Mouse (Mus musculus): ENCODE measurements around the gene Jmjd8. TPM values are rescaled to one million over a fixed set of nuclear protein-coding genes. Genes with fewer than 3 reads are reported as not detected.
"Not testable (repeated sequence)": the region's sequence is repeated elsewhere in the genome, so short reads cannot be mapped to it uniquely, and the experiment has no call there.

Gene Jmjd8
- total RNA-seq, 2 experiments from 2014 or later, result 55.9 to 57.6 TPM

- no peak for DNase-seq (ENCODE audit: low spot score in 2 of 2)
- intact Hi-C loops (cut with DNase I), result loop anchor here (5.0 kb wide), 1 partner anchor 249 kb away; no protein-coding TSS in a partner anchor
These were observed 22.2 kb upstream of the Jmjd8 start for GRCm38 (mm10) chr17:25806507-25806906.

DNA sequence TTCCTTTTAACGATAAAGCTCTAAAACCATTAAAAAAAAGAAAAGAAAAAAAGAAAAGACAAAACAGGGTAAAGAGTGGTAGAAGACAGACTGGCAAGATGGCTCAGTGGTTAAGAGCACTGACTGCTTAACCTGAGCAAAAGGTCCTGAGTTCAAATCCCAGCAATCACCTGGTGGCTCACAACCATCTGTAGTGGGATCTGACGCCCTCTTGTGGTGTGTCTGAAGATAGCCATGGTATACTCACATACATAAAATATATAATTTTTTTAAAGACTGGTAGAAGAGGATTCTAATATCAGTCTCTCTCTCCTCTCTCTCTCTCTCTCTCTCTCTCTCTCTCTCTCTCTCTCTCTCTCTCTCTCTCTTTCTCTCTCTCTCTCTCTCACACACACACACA is 21.2 kb upstream of the Jmjd8 start:
- intact Hi-C loops (cut with DNase I), result loop anchor here (5.0 kb wide), 1 partner anchor 250 kb away; no protein-coding TSS in a partner anchor
- DNase-seq (ENCODE audit: low spot score in 2 of 2), result not testable (repeated sequence)

DNA sequence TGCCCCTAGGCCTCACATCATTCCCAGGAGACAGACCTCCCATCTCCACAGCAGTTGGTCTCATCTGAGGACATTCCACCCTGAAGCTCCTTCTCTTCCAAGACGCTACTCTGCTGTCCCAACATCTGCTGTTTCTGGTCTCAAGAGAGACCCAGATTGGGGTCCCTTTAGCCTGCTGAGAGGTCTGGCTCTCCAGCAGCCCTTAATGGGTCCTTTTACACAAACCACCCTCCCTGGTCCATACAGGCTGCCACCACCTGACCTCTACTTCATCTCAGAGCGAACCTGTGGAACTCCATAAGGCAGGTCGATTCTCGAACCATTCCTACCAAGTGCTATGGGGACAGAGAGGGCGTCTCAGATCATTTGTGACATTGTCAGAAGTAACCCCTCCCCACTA is 20.6 kb upstream of the Jmjd8 start:
- no peak for DNase-seq (ENCODE audit: low spot score in 2 of 2)
- intact Hi-C loops (cut with DNase I), result loop anchor here (5.0 kb wide), 1 partner anchor 251 kb away; no protein-coding TSS in a partner anchor

DNA sequence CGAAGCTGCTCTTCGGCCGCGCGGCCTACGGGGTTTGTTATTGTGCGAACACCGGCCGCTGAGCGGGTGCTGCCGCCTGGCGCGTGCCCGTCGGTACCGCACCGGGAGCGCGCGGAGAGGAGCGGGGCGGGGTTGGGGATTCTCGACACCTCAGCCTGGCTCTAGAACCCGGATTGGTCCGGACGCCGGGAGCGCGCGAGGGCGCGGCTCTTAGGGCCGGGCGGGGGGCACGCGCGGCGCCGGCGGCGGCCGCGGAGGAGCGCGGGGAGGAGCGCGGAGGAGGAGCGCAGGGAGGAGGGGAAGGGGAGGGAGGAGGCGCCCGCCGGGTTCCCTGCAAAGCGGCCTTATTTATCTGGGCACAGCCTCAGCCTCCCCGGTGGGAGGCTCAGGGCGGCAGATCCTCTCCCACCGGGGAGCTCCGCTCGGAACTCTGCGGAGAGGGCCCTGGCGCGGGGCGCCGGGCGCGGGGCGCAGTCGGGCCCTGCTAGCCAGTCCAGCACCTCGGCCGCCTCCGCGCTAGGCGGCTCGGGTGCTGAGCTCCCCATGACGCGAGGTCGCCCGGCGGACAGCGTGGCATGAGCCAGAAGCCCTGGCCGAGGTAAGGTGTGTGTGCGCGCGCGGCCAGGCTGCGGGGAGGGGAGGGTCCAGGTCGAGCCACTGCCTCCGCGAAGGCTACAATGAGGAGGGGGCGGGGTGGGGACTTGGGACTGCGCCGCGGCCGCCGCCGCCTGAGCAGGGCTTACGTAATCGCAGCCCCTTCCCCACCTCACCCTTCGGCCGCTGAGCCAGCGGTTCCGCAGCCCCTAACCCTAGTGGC is 19.7 kb upstream of the Jmjd8 start, which contains the start of gene Fbxl16:
Gene Fbxl16, plus strand, starts transcription at position 297 of the 817 bp plus-strand sequence.
- intact Hi-C loops (cut with DNase I), result loop anchor here (5.0 kb wide), 1 partner anchor 252 kb away; no protein-coding TSS in a partner anchor
- peak; percentile 92 to 95 for DNase-seq (ENCODE audit: low spot score in 2 of 2)

DNA sequence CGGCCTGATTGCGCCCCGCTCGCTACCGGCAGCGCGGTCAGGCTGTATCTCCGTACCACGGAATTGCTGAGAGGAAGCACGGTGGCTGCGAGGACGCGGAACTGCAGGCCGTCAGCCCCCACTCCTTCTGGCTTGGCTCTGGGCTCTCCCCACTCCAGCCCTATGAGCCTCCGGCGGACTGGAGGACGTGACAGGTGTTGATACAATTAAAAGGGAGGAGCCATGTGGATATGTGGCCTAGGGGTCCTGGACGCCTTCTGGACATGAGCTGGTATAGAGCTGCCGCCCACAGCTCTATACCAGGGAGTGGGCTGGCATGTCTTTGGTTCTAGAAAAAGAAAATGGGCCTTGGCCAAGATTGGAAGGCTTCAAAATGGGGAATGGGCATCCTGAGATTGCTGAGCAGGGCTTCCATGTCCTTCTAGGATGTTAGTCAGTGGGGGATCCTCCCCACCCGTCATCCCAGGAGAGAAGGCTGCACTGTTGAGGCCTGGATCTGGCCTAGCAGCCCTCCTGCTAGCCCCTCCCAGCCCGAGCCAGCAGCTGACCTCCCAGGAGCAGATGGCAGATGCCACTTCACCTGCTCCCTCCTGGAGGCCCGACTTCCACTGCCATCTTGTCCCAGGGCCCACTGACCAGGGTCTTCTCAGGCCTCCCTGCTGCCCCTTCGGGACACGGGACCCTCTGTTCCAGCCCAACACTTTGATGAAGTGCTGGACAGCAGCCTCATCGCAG is 18.9 kb upstream of the Jmjd8 start:
- intact Hi-C loops (cut with DNase I), result loop anchor here (5.0 kb wide), 1 partner anchor 252 kb away; no protein-coding TSS in a partner anchor
- peak in 1 of 2 experiments; percentile 60 for DNase-seq (ENCODE audit: low spot score in 2 of 2)

DNA sequence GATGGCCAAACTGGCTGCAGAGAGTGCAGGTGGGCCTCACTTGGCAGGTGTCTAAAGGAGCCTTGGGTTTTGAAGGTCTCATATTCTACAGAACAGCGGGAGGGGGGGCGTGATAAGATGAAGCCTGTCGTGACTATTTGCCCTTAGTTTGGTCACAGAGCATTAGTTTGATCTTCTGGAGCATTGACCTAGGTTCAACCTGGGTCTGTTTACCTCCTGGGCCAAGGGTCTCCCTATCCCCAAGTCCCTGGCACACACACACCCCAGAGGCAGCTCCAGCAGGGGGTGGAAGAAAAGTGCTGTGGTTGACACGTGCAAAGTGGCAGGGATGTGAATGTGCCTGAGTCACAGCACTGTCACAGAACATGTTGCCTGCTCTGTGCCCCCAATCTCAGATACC is 17.8 kb upstream of the Jmjd8 start:
- intact Hi-C loops (cut with DNase I), result no loop called here
- no peak for DNase-seq (ENCODE audit: low spot score in 2 of 2)

DNA sequence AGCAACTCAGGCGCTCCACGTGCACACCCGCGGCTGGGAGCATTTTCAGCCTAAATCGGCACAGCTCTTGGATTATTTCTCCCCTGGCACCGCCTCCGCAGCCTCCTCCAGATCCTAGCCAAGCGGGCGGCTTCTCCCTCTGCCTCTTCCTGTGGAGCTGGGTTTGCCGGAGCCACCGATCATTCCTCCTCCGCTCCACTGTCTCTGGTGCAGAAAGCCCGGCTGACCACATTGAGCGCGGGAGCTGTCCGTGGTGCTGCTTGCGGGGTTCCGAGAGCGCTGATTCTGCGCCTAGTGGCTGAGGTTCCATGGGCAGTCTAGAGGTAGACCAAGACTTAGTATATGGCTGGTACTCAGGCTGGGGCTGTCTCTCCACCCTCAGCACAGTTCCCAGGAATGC is 15.2 kb upstream of the Jmjd8 start:
- intact Hi-C loops (cut with DNase I), result loop anchor here (1.0 kb wide), 1 partner anchor 10 kb away; the partner anchor contains the start of gene Wdr24
- peak; percentile 86 to 96 for DNase-seq (ENCODE audit: low spot score in 2 of 2)

- no peak for DNase-seq (ENCODE audit: low spot score in 2 of 2)
- intact Hi-C loops (cut with DNase I), result no loop called here
These were observed 11.0 kb upstream of the Jmjd8 start for GRCm38 (mm10) chr17:25817662-25818061.

- no peak for DNase-seq (ENCODE audit: low spot score in 2 of 2)
- intact Hi-C loops (cut with DNase I), result no loop called here
These were observed 9.6 kb upstream of the Jmjd8 start for GRCm38 (mm10) chr17:25818851-25819780.

DNA sequence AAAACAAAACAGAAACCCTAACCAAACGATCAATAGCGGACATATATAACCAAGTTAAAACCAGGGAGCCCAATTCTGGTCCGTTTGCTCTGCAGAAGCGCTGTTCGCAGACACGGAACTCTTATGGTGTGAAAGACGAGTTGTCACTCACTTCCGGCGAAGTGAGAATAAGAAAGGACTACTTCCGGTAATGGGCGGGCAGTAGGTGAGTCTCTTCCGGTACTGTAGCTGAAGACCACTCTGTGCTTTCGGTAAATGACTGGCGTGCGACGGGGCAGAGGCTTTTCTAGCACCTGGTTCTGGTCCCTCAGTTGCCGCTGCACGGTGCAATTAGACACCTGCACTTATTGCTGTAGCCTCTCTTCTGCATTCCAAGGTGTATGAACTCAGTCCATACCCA is 5.2 kb upstream of the Jmjd8 start, which contains the start of gene Wdr24:
Gene Wdr24, plus strand, starts transcription at position 176 of the 400 bp plus-strand sequence.
- intact Hi-C loops (cut with DNase I), result loop anchor here (1.0 kb wide), 1 partner anchor 10 kb away; no protein-coding TSS in a partner anchor
- DNase-seq (ENCODE audit: low spot score in 2 of 2), result peak; percentile 80 to 89

GRCm38 (mm10) chr17:25824362-25825142 is 4.1 kb upstream of the Jmjd8 start:
- intact Hi-C loops (cut with DNase I), result loop anchor here (2.0 kb wide), 1 partner anchor 40 kb away; the partner anchor contains the start of gene Haghl
- no peak for DNase-seq (ENCODE audit: low spot score in 2 of 2)

- intact Hi-C loops (cut with DNase I), result loop anchor here (2.0 kb wide), 1 partner anchor 41 kb away; the partner anchor contains the start of gene Haghl
- DNase-seq (ENCODE audit: low spot score in 2 of 2), result no peak
These were observed 3.4 kb upstream of the Jmjd8 start for GRCm38 (mm10) chr17:25825311-25825710.

GRCm38 (mm10) chr17:25825984-25826570 is 2.6 kb upstream of the Jmjd8 start:
- intact Hi-C loops (cut with DNase I), result loop anchor here (2.0 kb wide), 1 partner anchor 41 kb away; the partner anchor contains the start of gene Haghl
- DNase-seq (ENCODE audit: low spot score in 2 of 2), result no peak

- DNase-seq (ENCODE audit: low spot score in 2 of 2), result no peak
- intact Hi-C loops (cut with DNase I), result no loop called here
These were observed 1.7 kb upstream of the Jmjd8 start for GRCm38 (mm10) chr17:25827011-25827410.

DNA sequence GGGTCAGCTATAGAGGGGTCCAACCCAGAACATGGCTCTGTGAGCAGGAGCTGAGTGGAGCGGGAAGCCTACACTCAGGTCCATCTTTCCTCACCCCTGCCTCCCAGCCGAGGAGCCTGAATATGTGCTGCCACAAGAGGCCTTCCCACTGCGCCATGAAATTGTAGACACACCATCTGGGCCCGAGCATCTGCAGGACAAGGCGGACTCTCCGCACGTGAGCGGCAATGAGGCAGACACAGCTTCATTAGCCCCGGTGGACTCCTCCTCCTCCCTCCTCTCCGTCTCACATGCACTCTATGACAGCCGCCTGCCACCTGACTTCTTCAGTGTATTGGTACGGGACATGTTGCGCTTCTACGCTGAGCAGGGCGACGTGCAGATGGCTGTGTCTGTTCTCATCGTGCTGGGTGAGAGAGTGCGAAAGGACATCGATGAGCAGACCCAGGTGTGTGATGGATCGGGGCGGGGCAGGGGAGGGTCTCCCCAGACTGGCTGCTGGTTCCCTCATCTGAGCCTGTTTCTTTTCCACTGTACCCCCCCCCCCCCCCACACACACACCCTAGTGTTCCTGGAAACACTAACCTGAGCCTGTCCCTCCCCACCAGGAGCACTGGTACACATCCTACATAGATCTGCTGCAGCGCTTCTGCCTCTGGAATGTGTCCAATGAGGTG is 983 bp upstream of the Jmjd8 start:
- DNase-seq (ENCODE audit: low spot score in 2 of 2), result no peak
- intact Hi-C loops (cut with DNase I), result no loop called here

DNA sequence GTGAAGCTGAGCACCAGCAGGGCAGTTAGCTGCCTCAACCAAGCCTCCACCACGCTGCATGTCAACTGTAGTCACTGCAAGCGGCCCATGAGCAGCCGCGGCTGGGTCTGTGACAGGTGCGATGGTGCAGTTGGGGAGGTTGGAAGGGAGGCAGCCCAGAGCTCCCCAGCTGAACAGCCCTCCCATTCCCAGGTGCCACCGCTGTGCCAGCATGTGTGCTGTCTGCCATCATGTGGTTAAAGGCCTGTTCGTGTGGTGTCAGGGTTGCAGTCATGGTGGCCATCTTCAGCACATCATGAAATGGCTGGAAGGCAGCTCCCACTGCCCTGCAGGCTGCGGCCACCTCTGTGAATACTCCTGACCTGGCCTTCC is 458 bp upstream of the Jmjd8 start:
- DNase-seq (ENCODE audit: low spot score in 2 of 2), result no peak
- intact Hi-C loops (cut with DNase I), result no loop called here

DNA sequence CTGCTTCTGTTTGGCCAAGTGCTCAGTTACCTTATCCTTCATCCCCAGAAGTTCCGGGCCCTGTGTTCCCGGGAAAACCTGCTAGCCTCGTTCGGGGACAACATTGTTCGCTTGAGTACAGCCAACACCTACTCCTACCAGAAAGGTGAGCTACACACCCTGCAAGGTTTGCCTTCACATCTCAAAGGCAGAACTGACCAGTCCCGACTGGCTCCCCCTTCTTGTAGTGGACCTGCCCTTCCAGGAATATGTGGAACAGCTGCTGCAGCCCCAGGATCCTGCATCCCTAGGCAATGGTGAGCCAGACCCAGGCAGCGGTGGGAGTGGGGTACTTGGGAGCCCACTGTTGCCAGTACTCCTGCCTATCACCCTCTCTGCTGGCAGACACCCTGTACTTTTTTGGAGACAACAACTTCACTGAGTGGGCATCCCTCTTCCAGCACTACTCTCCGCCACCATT is 921 bp downstream of the Jmjd8 start:
- DNase-seq (ENCODE audit: low spot score in 2 of 2), result no peak
- intact Hi-C loops (cut with DNase I), result no loop called here
